Mouse (Mus musculus) layer of hippocampus, postnatal 10 days (tissue): ENCODE measurements at regions not wholly inside any gene's neighbourhood (a gene's known extent, or its start where the extent isn't known, plus 50 kb on each side); places are given as distances from the start of the nearest gene placed in this dataset.

Experiments used
- DNase-seq, 2 experiments: peaks; one replicate each; pipeline ENCODE4 v3.0.0; 2021; ENCODE audit warnings: low spot score in 2 of 2

DNA sequence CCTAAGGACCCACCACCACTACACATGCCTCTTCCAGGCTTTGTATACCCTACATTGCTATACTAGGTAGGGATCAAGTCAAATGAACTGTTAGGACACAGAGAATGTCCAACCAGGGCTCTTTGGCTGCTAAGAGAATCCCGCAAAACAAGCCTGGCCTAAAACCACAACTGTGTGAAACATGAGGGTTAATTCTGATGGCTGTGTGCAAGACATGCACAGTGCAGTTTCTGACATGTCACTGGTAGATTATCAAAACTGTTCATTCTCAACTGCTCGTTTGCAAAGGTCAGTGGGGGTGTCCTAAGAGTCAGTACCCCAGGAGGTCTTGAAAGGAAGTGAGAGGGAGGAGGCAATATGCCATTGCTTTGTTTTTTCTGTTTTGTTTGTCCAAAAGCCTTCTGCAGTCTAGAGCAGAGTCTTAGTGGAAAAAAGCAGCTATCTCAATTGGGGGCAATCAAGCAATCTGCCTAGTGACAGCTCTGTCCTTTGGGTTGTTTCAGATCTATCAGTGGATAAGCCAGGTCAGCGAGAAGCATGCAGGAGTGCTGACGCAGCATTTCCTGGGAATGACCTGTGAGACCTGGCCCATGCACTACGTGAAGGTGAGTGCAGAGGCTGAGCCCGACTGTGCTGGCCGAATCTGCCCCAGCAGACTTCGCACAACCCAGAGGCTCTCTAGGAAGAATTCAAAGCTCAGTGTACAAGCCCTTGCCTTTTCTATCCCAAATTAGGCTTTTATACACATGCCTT lies 151.3 kb upstream of the 4933402D24Rik start:
- DNase-seq: no peak

DNA sequence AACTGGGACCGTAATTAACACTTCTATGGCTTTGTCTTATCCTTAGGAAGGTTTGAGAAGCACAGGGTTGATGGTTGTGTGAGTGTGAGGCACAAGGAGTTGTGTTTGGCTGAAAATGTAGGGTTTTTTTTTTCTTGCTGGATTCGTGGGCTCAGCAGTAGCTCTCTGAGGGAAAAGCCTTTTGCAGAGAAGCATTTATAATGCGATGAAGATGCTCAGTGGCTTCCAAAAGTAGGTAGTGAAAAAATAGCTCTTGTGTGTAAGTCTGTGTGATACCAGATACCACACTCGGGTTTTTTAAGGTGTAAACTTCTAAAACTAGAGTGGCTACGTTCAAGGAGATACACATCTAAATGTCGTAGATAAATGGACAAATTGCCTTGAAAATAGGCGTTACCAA lies 149.1 kb upstream of the 4933402D24Rik start:
- DNase-seq: no peak

DNA sequence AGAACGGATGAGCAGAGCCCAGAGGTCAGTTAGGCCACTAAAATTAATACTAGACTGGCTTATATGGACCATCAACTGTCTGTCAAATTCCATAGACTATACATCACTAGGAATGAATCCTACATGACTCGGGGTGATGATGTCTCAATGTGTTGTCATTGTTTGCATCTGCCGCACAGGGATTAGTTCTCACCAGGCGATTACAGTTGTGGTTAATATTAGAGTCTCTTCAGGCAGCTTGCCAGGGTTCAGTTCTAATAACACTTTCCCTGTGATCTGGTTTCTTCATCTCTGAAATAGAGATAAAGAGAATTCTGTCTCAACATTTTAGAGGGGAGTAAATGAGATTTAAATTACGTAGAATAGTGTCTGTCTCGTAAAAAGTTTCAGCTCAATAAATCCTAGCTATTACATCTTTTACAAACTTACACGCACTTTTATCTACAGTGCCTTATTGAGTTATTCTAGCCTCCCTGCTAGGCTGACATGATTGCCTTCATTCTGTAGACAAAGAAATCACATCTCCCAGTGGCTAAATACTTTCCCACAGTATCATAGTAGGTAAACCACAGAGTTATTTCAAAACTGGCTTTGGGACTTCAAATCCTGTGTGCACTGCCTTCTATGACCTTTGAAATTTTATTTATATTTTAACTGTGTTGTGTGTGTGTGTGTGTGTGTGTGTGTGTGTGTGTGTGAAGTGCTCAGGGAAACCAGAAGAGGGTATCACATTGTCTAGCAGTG lies 148.0 kb upstream of the 4933402D24Rik start:
- DNase-seq: no peak

DNA sequence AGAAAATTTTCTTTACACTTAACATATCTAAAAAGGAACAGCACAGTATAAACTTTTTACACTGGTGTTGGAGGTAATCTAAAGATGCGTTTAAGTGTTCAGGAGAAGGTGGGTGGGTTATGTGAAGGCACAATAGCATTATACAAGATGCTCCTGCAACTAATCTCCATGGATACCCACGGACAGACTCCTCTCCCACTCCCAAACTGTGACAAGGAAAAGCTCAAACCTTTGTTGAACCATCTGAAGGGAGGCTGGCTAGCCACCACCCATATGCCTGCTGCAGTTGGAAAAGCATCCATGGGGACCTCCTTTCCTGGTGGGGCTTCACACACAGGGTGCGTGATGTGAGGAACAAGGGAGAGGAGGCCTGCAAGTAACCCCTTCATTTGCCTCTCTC lies 141.7 kb upstream of the 4933402D24Rik start:
- no peak for DNase-seq

DNA sequence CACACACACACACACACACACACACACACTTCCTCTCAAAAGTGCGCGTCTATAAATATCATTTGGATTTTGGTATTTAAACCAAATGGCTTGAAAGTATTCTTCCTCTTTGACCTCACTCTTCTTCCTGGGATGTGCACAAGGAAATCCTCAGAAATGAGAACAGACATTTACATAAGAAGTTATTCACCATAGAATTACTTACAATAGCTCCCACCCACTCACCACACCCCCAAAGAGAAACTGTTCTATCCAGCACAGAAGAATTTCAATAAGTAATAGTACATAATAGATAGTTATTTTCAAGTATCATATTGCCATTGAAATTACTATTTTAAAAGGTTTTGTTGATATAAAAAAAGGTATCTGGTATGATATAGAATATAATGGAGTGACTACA lies 140.1 kb upstream of the 4933402D24Rik start:
- no peak for DNase-seq

DNA sequence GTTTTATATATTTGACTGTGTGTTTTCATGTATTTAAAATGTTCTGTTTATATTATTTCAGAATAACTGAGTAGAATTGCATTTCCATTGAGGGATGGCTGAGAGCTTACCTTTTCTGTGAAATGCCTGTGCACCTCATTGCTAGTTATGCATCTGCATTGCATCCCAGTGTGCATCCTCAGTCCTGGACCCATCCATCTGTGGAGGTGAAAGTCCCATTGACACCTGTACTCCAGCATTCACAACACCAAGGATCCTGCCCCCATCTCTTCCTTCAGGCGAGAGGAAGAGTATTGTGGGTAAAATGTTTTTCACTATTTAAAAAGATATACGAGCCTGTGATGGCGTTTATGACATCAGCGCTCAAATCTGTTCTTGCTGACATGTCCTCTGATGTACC lies 134.6 kb upstream of the 4933402D24Rik start:
- DNase-seq: no peak

DNA sequence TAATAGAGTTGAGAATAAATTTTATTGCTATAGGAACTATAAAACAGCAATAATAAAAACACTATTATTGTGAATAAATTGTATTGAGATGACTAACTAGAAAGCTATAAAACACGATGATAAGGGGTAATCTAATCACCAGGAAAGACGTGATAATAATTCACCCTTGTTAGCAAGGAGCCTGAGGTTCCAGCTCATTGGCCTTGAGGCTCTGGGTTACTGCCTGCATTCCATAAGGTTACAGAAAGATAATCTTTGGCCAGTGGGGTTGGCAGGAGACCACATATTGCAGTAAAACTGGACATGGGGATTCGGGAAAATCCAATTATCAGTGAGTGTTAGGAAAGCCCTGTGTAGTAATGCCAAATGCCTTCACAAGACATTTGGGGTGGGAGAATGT lies 134.1 kb upstream of the 4933402D24Rik start:
- no peak for DNase-seq

DNA sequence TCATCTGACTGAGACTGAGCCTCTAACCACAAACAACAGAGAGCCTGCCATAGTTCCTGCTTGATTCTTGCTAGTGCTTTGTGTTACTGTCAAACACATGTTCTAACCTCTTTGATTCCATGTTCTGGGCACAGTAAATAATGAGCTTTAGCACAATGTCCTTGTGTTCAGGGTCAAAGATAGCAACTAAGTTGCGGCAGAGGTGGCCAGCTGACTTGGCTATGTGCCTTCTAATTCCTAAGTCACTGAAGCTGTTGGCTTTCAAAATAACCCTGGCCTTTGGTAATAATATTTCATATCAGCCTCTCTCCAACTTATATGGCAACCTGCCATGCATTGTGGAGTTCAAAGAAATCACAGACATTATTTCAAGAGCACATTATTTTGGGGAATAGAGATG lies 133.3 kb upstream of the 4933402D24Rik start:
- no peak for DNase-seq

GRCm38 (mm10) chr1:63899631-63900577 lies 130.8 kb upstream of the 4933402D24Rik start:
- peak; percentile 62 to 72 for DNase-seq

DNA sequence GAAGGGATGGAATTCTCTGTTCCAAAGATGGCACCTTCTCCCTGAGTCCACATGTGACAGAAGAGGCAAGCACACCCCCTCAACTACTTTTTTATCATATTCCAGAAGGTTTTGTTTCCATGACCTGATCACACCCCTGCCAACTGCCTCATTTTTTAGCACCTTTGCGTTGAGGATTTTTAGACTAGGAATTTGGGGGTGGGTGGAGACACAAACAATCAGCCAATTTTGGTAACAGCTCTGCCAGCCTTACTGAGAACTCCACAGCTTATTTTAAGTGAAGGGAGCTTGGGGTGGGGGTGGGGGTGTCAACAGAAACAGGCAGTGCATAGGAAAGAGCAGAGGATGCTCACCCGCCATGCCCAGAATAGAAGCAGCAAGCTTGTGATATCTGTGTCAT lies 129.7 kb upstream of the 4933402D24Rik start:
- DNase-seq: no peak

- DNase-seq: no peak
Observed at GRCm38 (mm10) chr1:63897556-63897955, 128.5 kb upstream of the 4933402D24Rik start.

DNA sequence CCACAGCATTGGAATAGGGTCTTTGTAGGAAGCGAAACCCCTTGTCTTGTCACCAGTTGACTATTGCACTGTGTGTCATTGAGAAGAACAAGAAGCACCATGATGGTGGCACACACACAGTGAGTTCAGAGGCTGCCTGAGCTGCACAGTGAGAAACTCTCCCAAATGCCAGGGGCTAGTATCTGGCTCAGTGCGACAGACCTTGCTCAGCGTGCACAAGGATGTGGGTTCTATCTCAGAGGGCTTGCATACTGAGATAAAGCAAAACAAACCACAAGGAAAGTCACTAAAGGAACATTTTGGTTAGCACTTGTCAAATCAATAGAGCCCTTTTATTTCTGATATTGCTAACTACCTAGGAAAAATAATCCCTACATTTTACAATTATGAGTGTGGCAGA lies 110.5 kb upstream of the 4933402D24Rik start:
- DNase-seq: no peak

GRCm38 (mm10) chr1:63876589-63877251 lies 107.7 kb upstream of the 4933402D24Rik start:
- DNase-seq: no peak

DNA sequence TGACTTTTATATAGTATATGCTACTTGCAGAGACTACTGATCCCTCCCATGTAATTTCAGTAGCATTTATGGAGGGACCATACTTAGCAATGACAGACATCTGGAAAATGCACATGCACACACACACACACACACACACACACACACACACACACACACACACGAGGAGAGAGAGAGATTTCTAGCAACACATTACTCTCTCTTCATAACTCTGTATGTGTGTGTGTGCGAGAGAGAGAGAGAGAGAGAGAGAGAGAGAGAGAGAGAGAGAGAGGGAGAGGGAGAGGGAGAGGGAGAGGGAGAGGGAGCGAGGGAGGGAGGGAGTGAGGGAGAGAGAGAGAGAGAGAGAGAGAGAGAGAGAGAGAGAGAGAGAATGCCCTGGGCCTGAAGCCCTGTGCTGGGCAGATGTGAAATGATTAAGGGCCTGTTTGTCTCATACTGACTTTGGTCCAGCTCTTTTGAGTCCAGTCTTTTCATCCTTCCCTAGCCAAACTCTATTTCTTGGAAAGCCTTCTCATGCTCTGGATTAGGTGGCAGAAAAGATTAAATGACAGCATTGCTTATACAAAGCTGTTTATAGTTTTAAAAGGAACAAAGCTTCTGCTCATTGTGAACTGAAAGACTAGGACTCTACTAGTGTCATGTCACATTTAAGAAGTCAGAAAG lies 106.4 kb upstream of the 4933402D24Rik start:
- no peak for DNase-seq

GRCm38 (mm10) chr1:63871831-63872230 lies 102.8 kb upstream of the 4933402D24Rik start:
- DNase-seq: no peak

- DNase-seq: no peak
Observed at GRCm38 (mm10) chr1:63869342-63869741, 100.3 kb upstream of the 4933402D24Rik start.

GRCm38 (mm10) chr1:63857933-63858649 lies 89.0 kb upstream of the 4933402D24Rik start:
- DNase-seq: no peak

GRCm38 (mm10) chr1:63857468-63857867 lies 88.4 kb upstream of the 4933402D24Rik start:
- DNase-seq: no peak

DNA sequence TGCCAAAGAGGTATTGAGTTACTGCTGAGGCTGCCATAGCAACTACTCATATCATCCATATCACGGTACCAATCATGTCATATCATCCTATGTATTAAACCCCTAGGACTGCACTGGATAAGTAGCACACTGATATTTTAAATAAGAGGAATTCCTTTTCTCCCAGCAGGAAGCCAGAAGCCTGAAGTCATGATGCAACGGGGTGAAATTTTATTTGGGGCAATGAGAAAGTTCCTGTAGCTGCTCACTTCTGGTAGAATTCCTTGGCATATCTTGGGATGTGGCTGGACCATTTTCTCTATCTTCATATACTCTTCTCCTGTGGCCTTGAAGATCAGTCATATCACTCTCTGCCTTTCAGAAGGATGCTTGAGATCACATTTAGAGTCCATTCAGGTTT lies 87.3 kb upstream of the 4933402D24Rik start:
- no peak for DNase-seq

- no peak for DNase-seq
Observed at GRCm38 (mm10) chr1:63854794-63855193, 85.7 kb upstream of the 4933402D24Rik start.
